15 mouse cellular contexts compared by ENCODE assay signal in genomic region chr17:25825984-25826570, GRCm38 (mm10). TPM values are rescaled to one million over a fixed set of nuclear protein-coding genes. Genes with fewer than 3 reads are reported as not detected.
"Had no signal": no experiment of that assay in that cellular context is flagged by ENCODE, and none has a peak within 500 bp of the region (broad histone marks: within the 10 kb centered on the region; RNA-seq: fewer than 3 reads in every experiment).

No protein-coding gene starts in this region.

- H3K9ac ChIP-seq: kidney, embryonic 15.5 days; liver, embryonic 15.5 days; stomach, embryonic 15.5 days had no signal

- DNase-seq: kidney, postnatal 14 days; lung, adult 2 months; lung, postnatal 36 days; right cerebral cortex, postnatal 14 days; thymus, adult 2 months; thymus, postnatal 25 days had no signal

- ATAC-seq: lung, postnatal 0 days had no signal

- H3K9me3 ChIP-seq: kidney, embryonic 15.5 days; limb, embryonic 10.5 days; liver, embryonic 15.5 days; midbrain, embryonic 12.5 days; neural tube, embryonic 13.5 days; stomach, embryonic 15.5 days had no signal

- H3K4me2 ChIP-seq: stomach, embryonic 15.5 days had no signal

- H3K27ac ChIP-seq: kidney, embryonic 15.5 days; left cerebral cortex, adult 2 months; limb, embryonic 10.5 days; liver, embryonic 15.5 days; midbrain, embryonic 12.5 days; neural tube, embryonic 13.5 days; stomach, embryonic 15.5 days had no signal

- H3K4me3 ChIP-seq: kidney, embryonic 15.5 days; left cerebral cortex, adult 2 months; liver, embryonic 15.5 days; midbrain, embryonic 12.5 days; neural tube, embryonic 13.5 days; stomach, embryonic 15.5 days had no signal

RNA-seq across cellular contexts. Expression of gene Rhbdl1, which starts 11.0 kb away (rescaled TPM):
- total RNA-seq: monocyte, adult 5-6 weeks had no signal
